In genomic region chr19:29542256-29542970, GRCm38 (mm10) we compare ENCODE assay signal across 24 mouse cellular contexts. TPM values are rescaled to one million over a fixed set of nuclear protein-coding genes. Genes with fewer than 3 reads are reported as not detected.
A peak's percentile ranks its signal among the peaks of the same experiment; 100 is the strongest.
DNase-seq lines count a peak whose midpoint lies in the region; ATAC-seq and TF ChIP-seq lines count a peak whose summit lies in the region.
"Had no signal": no experiment of that assay in that cellular context is flagged by ENCODE, and none has a peak within 500 bp of the region (broad histone marks: within the 10 kb centered on the region; RNA-seq: fewer than 3 reads in every experiment).

No protein-coding gene starts in this region.

- no peaks in the 10 kb centered on the region for H3K4me1 ChIP-seq in kidney, embryonic 14.5 days (ENCODE audit: control insufficient read depth, insufficient read depth, low read length)
- H3K4me1 ChIP-seq in lung, embryonic 14.5 days (ENCODE audit: insufficient read depth): no peaks in the 10 kb centered on the region
- H3K4me1 ChIP-seq in forebrain, embryonic 11.5 days (replicated peaks; ENCODE audit: control insufficient read depth, insufficient read depth, low read length): no peaks in the 10 kb centered on the region
- H3K4me1 ChIP-seq: forebrain, embryonic 10.5 days; heart, embryonic 12.5 days; midbrain, embryonic 12.5 days; neural tube, embryonic 15.5 days had no signal

- H3K4me2 ChIP-seq in kidney, embryonic 14.5 days (replicated peaks; ENCODE audit: low read depth, low read length): no peak overlapping the region
- no peak overlapping the region for H3K4me2 ChIP-seq in lung, embryonic 14.5 days
- H3K4me2 ChIP-seq in forebrain, embryonic 11.5 days (ENCODE audit: low read depth, low read length, severe bottlenecking): no peak overlapping the region
- H3K4me2 ChIP-seq: heart, embryonic 12.5 days; midbrain, embryonic 12.5 days; neural tube, embryonic 15.5 days had no signal

- H3K9me3 ChIP-seq in kidney, embryonic 14.5 days (ENCODE audit: control insufficient read depth, low read length): no peaks in the 10 kb centered on the region
- H3K9me3 ChIP-seq in lung, embryonic 14.5 days (ENCODE audit: low read depth, low read length): no peaks in the 10 kb centered on the region
- no peaks in the 10 kb centered on the region for H3K9me3 ChIP-seq in forebrain, embryonic 11.5 days (ENCODE audit: control insufficient read depth, low read length)
- H3K9me3 ChIP-seq: forebrain, embryonic 10.5 days; midbrain, embryonic 12.5 days; neural tube, embryonic 15.5 days had no signal

- WGBS in kidney, embryonic 14.5 days: 45% methylated on average over 8 of the region's 8 CpGs
- 57% methylated on average over 8 of the region's 8 CpGs for WGBS in lung, embryonic 14.5 days
- WGBS in forebrain, embryonic 11.5 days: 80% methylated on average over 8 of the region's 8 CpGs

- H3K27ac ChIP-seq in kidney, embryonic 14.5 days (ENCODE audit: low read depth, low read length): no peak overlapping the region; the same call in 1 of the 2 replicates
- H3K27ac ChIP-seq in lung, embryonic 14.5 days (ENCODE audit: low read depth): 0 out of 2 replicates have a peak overlapping the region, but pooled peaks have one; percentile 2
- H3K27ac ChIP-seq in forebrain, embryonic 11.5 days (ENCODE audit: low read depth, low read length): no peak overlapping the region
- H3K27ac ChIP-seq: forebrain, embryonic 10.5 days; hindbrain, postnatal 0 days; liver, embryonic 14.5 days; midbrain, embryonic 12.5 days; neural tube, embryonic 15.5 days had no signal

- H3K27me3 ChIP-seq in kidney, embryonic 14.5 days (ENCODE audit: control insufficient read depth, insufficient read depth, low read length): no peaks in the 10 kb centered on the region
- H3K27me3 ChIP-seq in lung, embryonic 14.5 days (ENCODE audit: insufficient read depth, low read length): no peaks in the 10 kb centered on the region
- no peaks in the 10 kb centered on the region for H3K27me3 ChIP-seq in forebrain, embryonic 11.5 days (ENCODE audit: control insufficient read depth, insufficient read depth, low read length)
- H3K27me3 ChIP-seq: heart, embryonic 12.5 days; midbrain, embryonic 12.5 days; neural tube, embryonic 15.5 days had no signal

- no peak overlapping the region for H3K9ac ChIP-seq in kidney, embryonic 14.5 days (ENCODE audit: low read depth, low read length)
- H3K9ac ChIP-seq in lung, embryonic 14.5 days: no peak overlapping the region
- no peak overlapping the region for H3K9ac ChIP-seq in forebrain, embryonic 11.5 days (ENCODE audit: low read length)
- H3K9ac ChIP-seq: forebrain, postnatal 0 days; heart, embryonic 12.5 days; liver, embryonic 14.5 days; midbrain, embryonic 12.5 days; neural tube, embryonic 15.5 days had no signal

- DNase-seq in frontal cortex, postnatal 25 days (ENCODE audit: low spot score in 2 of 2): no peak
- peak; percentile 29 for DNase-seq in kidney, postnatal 10 days
- DNase-seq in lung, embryonic 14.5 days: peak; percentile 26
- no peak for DNase-seq in lung, postnatal 25 days (ENCODE audit: low spot score)
- DNase-seq in brain, adult 2 months (ENCODE audit: low read depth, low spot score): peak; percentile 61
- no peak for DNase-seq in forebrain, embryonic 11.5 days (ENCODE audit: low spot score)
- DNase-seq: adrenal gland, postnatal 14 days; cerebellum, adult 8-10 months; cerebellum, postnatal 36 days; forebrain, postnatal 0 days; heart, adult 11 months; heart, postnatal 10 days; lung, postnatal 10 days; thymus, adult 2 months; thymus, postnatal 4 days had no signal

- ATAC-seq in frontal cortex, adult (ENCODE audit: low TSS enrichment): peak; percentile 81
- no peak for ATAC-seq in kidney, embryonic 14.5 days (ENCODE audit: low FRiP score, low TSS enrichment)
- no peak for ATAC-seq in lung, embryonic 14.5 days (ENCODE audit: insufficient read depth)
- no peak for ATAC-seq in forebrain, embryonic 11.5 days (replicated peaks; ENCODE audit: low FRiP score)
- ATAC-seq: forebrain, postnatal 0 days; hindbrain, postnatal 0 days; intestine, embryonic 16.5 days had no signal

- no peak for TF ChIP-seq CTCF in lung, embryonic 14.5 days (IDR thresholded peaks at IDR 0.05; ENCODE audit: low read depth)

- H3K36me3 ChIP-seq in kidney, embryonic 14.5 days (ENCODE audit: control insufficient read depth, insufficient read depth, low read length): no peaks in the 10 kb centered on the region
- 0 out of 2 replicates have a peak, but pooled peaks cover 3% of the 10 kb centered on the region for H3K36me3 ChIP-seq in lung, embryonic 14.5 days (ENCODE audit: insufficient read depth)
- no peaks in the 10 kb centered on the region for H3K36me3 ChIP-seq in forebrain, embryonic 11.5 days (ENCODE audit: control insufficient read depth, insufficient read depth, low read length)
- H3K36me3 ChIP-seq: heart, embryonic 12.5 days; midbrain, embryonic 12.5 days; neural tube, embryonic 15.5 days had no signal

- no peak overlapping the region for H3K4me3 ChIP-seq in kidney, embryonic 14.5 days (ENCODE audit: low read length)
- no peak overlapping the region for H3K4me3 ChIP-seq in lung, embryonic 14.5 days (ENCODE audit: low read depth, low read length)
- no peak overlapping the region for H3K4me3 ChIP-seq in forebrain, embryonic 11.5 days (ENCODE audit: low read depth, low read length)
- H3K4me3 ChIP-seq: forebrain, embryonic 10.5 days; heart, embryonic 12.5 days; midbrain, embryonic 12.5 days; neural tube, embryonic 15.5 days had no signal

RNA-seq across cellular contexts. Expression of gene Ric1, which starts 20.3 kb away (rescaled TPM):
- 17.4 and 19.3 TPM in 2 replicates for polyA plus RNA-seq in kidney, embryonic 14.5 days (2014; fragmentation: Nextera tagmentation; extraction: Ambion mirVana)
- polyA plus RNA-seq in lung, embryonic 14.5 days (2014; fragmentation: Nextera tagmentation; extraction: Ambion mirVana): 15.9 and 16.0 TPM in 2 replicates
- 11.8 and 13.5 TPM in 2 replicates for polyA plus RNA-seq in forebrain, embryonic 11.5 days (2014; fragmentation: Nextera tagmentation; extraction: Ambion mirVana)

Comparison
In these comparisons a context has a peak if more than half of its experiments do, and no peak if none do; other contexts are left out.
1. DNase-seq: peak in kidney, postnatal 10 days (single experiment), lung, embryonic 14.5 days (single experiment) and brain, adult 2 months (single experiment); none in frontal cortex, postnatal 25 days (0 of 2), lung, postnatal 25 days (single experiment) and forebrain, embryonic 11.5 days (single experiment).